In genomic region chr17:26620786-26621766, GRCm38 (mm10) we compare ENCODE assay signal across 8 mouse cellular contexts. TPM values are rescaled to one million over a fixed set of nuclear protein-coding genes. Genes with fewer than 3 reads are reported as not detected.
DNase-seq lines count a peak whose midpoint lies in the region; ATAC-seq and TF ChIP-seq lines count a peak whose summit lies in the region.
"Had no signal": no experiment of that assay in that cellular context is flagged by ENCODE, and none has a peak within 500 bp of the region (broad histone marks: within the 10 kb centered on the region; RNA-seq: fewer than 3 reads in every experiment).

No protein-coding gene starts in this region.

- H3K27me3 ChIP-seq in neural tube, embryonic 15.5 days (replicated peaks) = no peaks in the 10 kb centered on the region
- no peaks in the 10 kb centered on the region for H3K27me3 ChIP-seq in kidney, adult 2 months (replicated peaks; ENCODE audit: control insufficient read depth, insufficient read depth, low read length)

- H3K9ac ChIP-seq in neural tube, embryonic 15.5 days (replicated peaks) = no peak overlapping the region
- H3K9ac ChIP-seq: liver, embryonic 14.5 days had no signal

- H3K36me3 ChIP-seq in neural tube, embryonic 15.5 days = peaks cover 61% of the 10 kb centered on the region
- no peaks in the 10 kb centered on the region for H3K36me3 ChIP-seq in kidney, adult 2 months (ENCODE audit: control insufficient read depth, insufficient read depth, low read length)

- H3K9me3 ChIP-seq in neural tube, embryonic 15.5 days (replicated peaks) = no peaks in the 10 kb centered on the region

- 84% methylated on average over 17 of the region's 17 CpGs for WGBS in neural tube, embryonic 15.5 days
- 22% methylated on average over 17 of the region's 17 CpGs for WGBS in kidney, adult 2 months

- H3K4me1 ChIP-seq in neural tube, embryonic 15.5 days = peaks cover 6% of the 10 kb centered on the region; the same call in 1 of the 2 replicates
- H3K4me1 ChIP-seq in kidney, adult 2 months (ENCODE audit: control insufficient read depth, insufficient read depth, low read length) = peaks cover 39% of the 10 kb centered on the region

- H3K27ac ChIP-seq in neural tube, embryonic 15.5 days (replicated peaks) = peak overlapping the region; percentile 34; the same call in 1 of the 2 replicates
- peak overlapping the region; percentile 78 for H3K27ac ChIP-seq in kidney, adult 2 months (ENCODE audit: insufficient read depth, low read depth, low read length)
- H3K27ac ChIP-seq: liver, embryonic 14.5 days had no signal

- H3K4me2 ChIP-seq in neural tube, embryonic 15.5 days = no peak overlapping the region

- TF ChIP-seq POLR2A in kidney, adult 2 months (IDR thresholded peaks at IDR 0.05; ENCODE audit: low read depth, low read length) = no peak

- H3K4me3 ChIP-seq in neural tube, embryonic 15.5 days (replicated peaks) = no peak overlapping the region
- no peak overlapping the region for H3K4me3 ChIP-seq in kidney, adult 2 months (ENCODE audit: insufficient read depth, low read depth, low read length)

- no peak for ATAC-seq in neural tube, embryonic 15.5 days (ENCODE audit: low FRiP score)

- DNase-seq in neural tube, embryonic 10.5 days (ENCODE audit: extremely low spot score, low spot score) = no peak
- DNase-seq in brain, adult 2 months (ENCODE audit: low read depth, low spot score) = peak; percentile 96
- DNase-seq in gastrocnemius, adult 18-20 months (ENCODE audit: low spot score) = peak; percentile 82
- DNase-seq in kidney, adult 2 months = peak; percentile 96
- peak; percentile 73 to 84 for DNase-seq in lung, postnatal 4 days
- DNase-seq in T-cell, adult 2 months (ENCODE audit: low spot score) = no peak

- TF ChIP-seq CTCF in kidney, adult 2 months (conservative IDR thresholded peaks at IDR 0.05; ENCODE audit: insufficient read depth, insufficient read length, low read depth, low read length) = no peak

RNA-seq across cellular contexts. Expression of gene Atp6v0e, which starts 42.0 kb away (rescaled TPM):
- 85.8 and 114 TPM in 2 replicates for polyA plus RNA-seq in neural tube, embryonic 15.5 days (2015; fragmentation: Nextera tagmentation; extraction: Ambion mirVana)
- total RNA-seq in gastrocnemius, adult 18-20 months (2021) = 10 to 100 TPM; 41.1 to 44.0 TPM
- 399 and 450 TPM in 2 replicates for polyA plus RNA-seq in kidney, adult 2 months (2012; rRNA removed)

RNA-seq across cellular contexts. Expression of gene Dusp1, which starts 59.1 kb away (rescaled TPM):
- 25.0 and 25.8 TPM in 2 replicates for polyA plus RNA-seq in neural tube, embryonic 15.5 days (2015; fragmentation: Nextera tagmentation; extraction: Ambion mirVana)
- total RNA-seq in gastrocnemius, adult 18-20 months (2021) = 100 to 1,000 TPM in 1 of 2 experiments, 10 to 100 TPM in 1; 66.1 to 117 TPM
- polyA plus RNA-seq in kidney, adult 2 months (2012; rRNA removed) = 52.4 and 66.1 TPM in 2 replicates

RNA-seq across cellular contexts. Expression of gene Ergic1, which starts 59.8 kb away (rescaled TPM):
- 89.7 and 101 TPM in 2 replicates for polyA plus RNA-seq in neural tube, embryonic 15.5 days (2015; fragmentation: Nextera tagmentation; extraction: Ambion mirVana)
- total RNA-seq in gastrocnemius, adult 18-20 months (2021) = 10 to 100 TPM; 44.6 to 46.5 TPM
- 131 and 141 TPM in 2 replicates for polyA plus RNA-seq in kidney, adult 2 months (2012; rRNA removed)

Comparison
In these comparisons a context has a peak if more than half of its experiments do, and no peak if none do; other contexts are left out.
1. DNase-seq: peak in brain, adult 2 months (single experiment), gastrocnemius, adult 18-20 months (single experiment), kidney, adult 2 months (single experiment) and lung, postnatal 4 days (2 of 2); none in neural tube, embryonic 10.5 days (single experiment) and T-cell, adult 2 months (single experiment).